Mouse (Mus musculus) heart, postnatal 0 days (tissue): ENCODE measurements around the gene Mrvi1.

Experiments used
- CTCF ChIP-seq: IDR thresholded peaks from 2 replicates; pipeline ENCODE4 v1.5.1; 2016; ENCODE audit warnings: antibody characterized with exemption, control low read depth, low read depth
- EP300 ChIP-seq: IDR thresholded peaks from 2 replicates; pipeline ENCODE4 v1.6.1; 2016; ENCODE audit warnings: antibody characterized with exemption, low read depth

- TF ChIP-seq CTCF (0 out of 2 replicates have a peak, but pooled peaks have one; percentile 0), EP300 (0 out of 2 replicates have a peak, but pooled peaks have one; percentile 34)
Observed at GRCm38 (mm10) chr7:111028281-111029045, 46.2 kb upstream of the Mrvi1 start, which contains the start of gene Ctr9.
